Mouse (Mus musculus): ENCODE measurements at regions not wholly inside any gene's neighbourhood (a gene's known extent, or its start where the extent isn't known, plus 50 kb on each side); places are given as distances from the start of the nearest gene placed in this dataset.

GRCm38 (mm10) chr4:153567329-153567973 is 84.8 kb upstream of the Ajap1 start:
- Histone ChIP-seq H3K4me1 (ENCODE audit: insufficient read depth) (no peaks in the 10 kb centered on the region), H3K36me3 (replicated peaks; ENCODE audit: insufficient read depth, low read length) (no peaks in the 10 kb centered on the region), H3K27me3 (ENCODE audit: insufficient read depth, low read length) (no peaks in the 10 kb centered on the region), H3K9me3 (ENCODE audit: low read length) (no peaks in the 10 kb centered on the region), H3K4me2 (ENCODE audit: low read depth, low read length) (no peak overlapping the region), H3K27ac (ENCODE audit: low read depth) (no peak overlapping the region), H3K4me3 (ENCODE audit: low read depth, low read length) (no peak overlapping the region), H3K9ac (replicated peaks) (no peak overlapping the region)
- TF ChIP-seq CTCF (IDR thresholded peaks at IDR 0.05; ENCODE audit: low read depth) (no peak), EP300 (IDR thresholded peaks at IDR 0.05; ENCODE audit: low read depth) (no peak)
- DNase-seq, result no peak
- WGBS (ENCODE audit: insufficient replicate concordance), result 27% methylated on average over 2 of the region's 2 CpGs
- no peak for ATAC-seq

GRCm38 (mm10) chr4:153573180-153573769 is 90.7 kb upstream of the Ajap1 start:
- Histone ChIP-seq H3K9ac (replicated peaks) (no peak overlapping the region), H3K27me3 (ENCODE audit: insufficient read depth, low read length) (no peaks in the 10 kb centered on the region), H3K36me3 (replicated peaks; ENCODE audit: insufficient read depth, low read length) (no peaks in the 10 kb centered on the region), H3K27ac (ENCODE audit: low read depth) (no peak overlapping the region), H3K4me1 (ENCODE audit: insufficient read depth) (no peaks in the 10 kb centered on the region), H3K9me3 (ENCODE audit: low read length) (peaks cover 3% of the 10 kb centered on the region; the same call in 1 of the 2 replicates), H3K4me3 (ENCODE audit: low read depth, low read length) (no peak overlapping the region), H3K4me2 (ENCODE audit: low read depth, low read length) (no peak overlapping the region)
- DNase-seq (no peak), ATAC-seq (no peak)
- TF ChIP-seq CTCF (IDR thresholded peaks at IDR 0.05; ENCODE audit: low read depth), result no peak
- no peak for TF ChIP-seq EP300 (IDR thresholded peaks at IDR 0.05; ENCODE audit: low read depth)
- 47% methylated on average over 9 of the region's 9 CpGs for WGBS (ENCODE audit: insufficient replicate concordance)

GRCm38 (mm10) chr4:153593291-153593690 is 110.7 kb upstream of the Ajap1 start:
- Histone ChIP-seq H3K4me3 (ENCODE audit: low read depth, low read length) (no peak overlapping the region), H3K36me3 (replicated peaks; ENCODE audit: insufficient read depth, low read length) (no peaks in the 10 kb centered on the region), H3K9me3 (ENCODE audit: low read length) (no peaks in the 10 kb centered on the region), H3K27ac (ENCODE audit: low read depth) (no peak overlapping the region), H3K4me2 (ENCODE audit: low read depth, low read length) (no peak overlapping the region), H3K27me3 (ENCODE audit: insufficient read depth, low read length) (no peaks in the 10 kb centered on the region), H3K4me1 (ENCODE audit: insufficient read depth) (no peaks in the 10 kb centered on the region), H3K9ac (replicated peaks) (no peak overlapping the region)
- TF ChIP-seq CTCF (IDR thresholded peaks at IDR 0.05; ENCODE audit: low read depth), result no peak
- no peak for TF ChIP-seq EP300 (IDR thresholded peaks at IDR 0.05; ENCODE audit: low read depth)
- no peak for DNase-seq
- WGBS (ENCODE audit: insufficient replicate concordance), result 59% methylated on average over 11 of the region's 11 CpGs
- no peak for ATAC-seq

GRCm38 (mm10) chr4:153599794-153600370 is 117.3 kb upstream of the Ajap1 start:
- Histone ChIP-seq H3K27me3 (ENCODE audit: insufficient read depth, low read length) (no peaks in the 10 kb centered on the region), H3K36me3 (replicated peaks; ENCODE audit: insufficient read depth, low read length) (no peaks in the 10 kb centered on the region), H3K4me3 (ENCODE audit: low read depth, low read length) (no peak overlapping the region), H3K4me2 (ENCODE audit: low read depth, low read length) (no peak overlapping the region), H3K9me3 (ENCODE audit: low read length) (no peaks in the 10 kb centered on the region), H3K9ac (replicated peaks) (no peak overlapping the region), H3K27ac (ENCODE audit: low read depth) (no peak overlapping the region), H3K4me1 (ENCODE audit: insufficient read depth) (no peaks in the 10 kb centered on the region)
- WGBS (ENCODE audit: insufficient replicate concordance), result 71% methylated on average over 11 of the region's 11 CpGs
- TF ChIP-seq CTCF (IDR thresholded peaks at IDR 0.05; ENCODE audit: low read depth) (no peak), EP300 (IDR thresholded peaks at IDR 0.05; ENCODE audit: low read depth) (no peak)
- ATAC-seq (no peak), DNase-seq (no peak)

- no peak overlapping the region for H3K4me3 ChIP-seq (ENCODE audit: low read depth, low read length)
- DNase-seq (no peak), ATAC-seq (no peak)
- TF ChIP-seq CTCF (IDR thresholded peaks at IDR 0.05; ENCODE audit: low read depth) (no peak), EP300 (IDR thresholded peaks at IDR 0.05; ENCODE audit: low read depth) (no peak)
- H3K27ac ChIP-seq (ENCODE audit: low read depth), result no peak overlapping the region
- no peak overlapping the region for H3K9ac ChIP-seq (replicated peaks)
- H3K4me1 ChIP-seq (ENCODE audit: insufficient read depth), result no peaks in the 10 kb centered on the region
- H3K4me2 ChIP-seq (ENCODE audit: low read depth, low read length), result no peak overlapping the region
- no peaks in the 10 kb centered on the region for H3K27me3 ChIP-seq (ENCODE audit: insufficient read depth, low read length)
- 70% methylated on average over 4 of the region's 4 CpGs for WGBS (ENCODE audit: insufficient replicate concordance)
- no peaks in the 10 kb centered on the region for H3K9me3 ChIP-seq (ENCODE audit: low read length)
- H3K36me3 ChIP-seq (replicated peaks; ENCODE audit: insufficient read depth, low read length), result no peaks in the 10 kb centered on the region
These were observed 119.9 kb upstream of the Ajap1 start for GRCm38 (mm10) chr4:153602496-153602895.

GRCm38 (mm10) chr4:153603056-153603840 is 120.6 kb upstream of the Ajap1 start:
- Histone ChIP-seq H3K27ac (ENCODE audit: low read depth) (no peak overlapping the region), H3K4me2 (ENCODE audit: low read depth, low read length) (no peak overlapping the region), H3K27me3 (ENCODE audit: insufficient read depth, low read length) (no peaks in the 10 kb centered on the region), H3K9me3 (ENCODE audit: low read length) (no peaks in the 10 kb centered on the region), H3K4me3 (ENCODE audit: low read depth, low read length) (no peak overlapping the region), H3K4me1 (ENCODE audit: insufficient read depth) (no peaks in the 10 kb centered on the region), H3K36me3 (replicated peaks; ENCODE audit: insufficient read depth, low read length) (no peaks in the 10 kb centered on the region), H3K9ac (replicated peaks) (no peak overlapping the region)
- DNase-seq (no peak), ATAC-seq (no peak)
- no peak for TF ChIP-seq CTCF (IDR thresholded peaks at IDR 0.05; ENCODE audit: low read depth)
- no peak for TF ChIP-seq EP300 (IDR thresholded peaks at IDR 0.05; ENCODE audit: low read depth)
- 72% methylated on average over 11 of the region's 11 CpGs for WGBS (ENCODE audit: insufficient replicate concordance)

Measured in liver, postnatal 0 days (tissue).